Mouse (Mus musculus) heart, adult 2 months (tissue): ENCODE measurements around the gene 4930550C14Rik. TPM values are rescaled to one million over a fixed set of nuclear protein-coding genes. Genes with fewer than 3 reads are reported as not detected.

Experiments used
- DNase-seq, 2 experiments: peaks; one replicate each; pipeline ENCODE4 v3.0.0; 2021
- H3K27ac ChIP-seq: fragments of 200-600 bp; 2 replicates; pipeline ENCODE4 v1.8.1; 2022
- H3K27me3 ChIP-seq: fragments of 200-500 bp; 2 replicates; pipeline ENCODE4 v1.6.1; 2012; ENCODE audit warnings: mild to moderate bottlenecking, low read length, inconsistent platforms, mixed read lengths; ENCODE audit not compliant: control insufficient read depth, insufficient read depth
- H3K36me3 ChIP-seq: fragments of 200-500 bp; 2 replicates; pipeline ENCODE4 v1.6.1; 2012; ENCODE audit warnings: low read length, inconsistent platforms; ENCODE audit not compliant: control insufficient read depth, insufficient read depth
- H3K4me1 ChIP-seq: fragments of 200-500 bp; 2 replicates; pipeline ENCODE4 v1.6.1; 2011; ENCODE audit warnings: low read length; ENCODE audit not compliant: control insufficient read depth, insufficient read depth
- H3K4me3 ChIP-seq: fragments of 200-600 bp; 2 replicates; pipeline ENCODE4 v1.8.1; 2022
- H3K79me2 ChIP-seq: fragments of 200-500 bp; replicated peaks from 2 replicates; pipeline ENCODE4 v1.6.1; 2012; ENCODE audit warnings: mild to moderate bottlenecking, inconsistent platforms, low read length, moderate library complexity, mixed read lengths; ENCODE audit not compliant: control insufficient read depth, insufficient read depth
- H3K9ac ChIP-seq: fragments of 200-500 bp; 2 replicates; pipeline ENCODE4 v1.6.1; 2012; ENCODE audit warnings: low read depth, mild to moderate bottlenecking, control low read depth, inconsistent platforms, low read length, mixed read lengths
- CTCF ChIP-seq: fragments of 200-600 bp; IDR thresholded peaks from 2 replicates; pipeline ENCODE4 v1.8.1; 2022; ENCODE audit warnings: antibody characterized with exemption, mild to moderate bottlenecking, moderate library complexity
- EP300 ChIP-seq: fragments of 200-500 bp; IDR thresholded peaks from 2 replicates; pipeline ENCODE4 v1.6.1; 2011; ENCODE audit warnings: low read depth, low read length, control low read depth; ENCODE audit not compliant: insufficient read depth
- POLR2A ChIP-seq: fragments of 200-500 bp; IDR thresholded peaks from 2 replicates; pipeline ENCODE4 v1.6.1; 2011; ENCODE audit warnings: mild to moderate bottlenecking, low read depth, low read length, control low read depth; ENCODE audit not compliant: insufficient read depth
- WGBS: fragments of 180-500 bp; shearing (Covaris S2); methylation state at CpG from one replicate; pipeline ENCODE4 v1.1.7; 2018; 5-methylcytosine and 5-hydroxymethylcytosine counted together
- intact Hi-C: fragments of 180-260 bp; cut with DNase I; formaldehyde crosslinking; loops from one replicate; pipeline ENCODE4 v1.15.1; 2025
- polyA plus RNA-seq: library from polyadenylated mRNA; depleted of rRNA; stranded (reverse); fragments of >200 nt; gene quantifications from 2 replicates; pipeline ENCODE4 v1.2.3, GENCODE M21; 2012
- total RNA-seq, 2 experiments: library from RNA; stranded (reverse); gene quantifications; 2 replicates each; pipeline ENCODE4 v1.2.3; 2021

4930550C14Rik gene
- total and polyA plus RNA-seq, 3 experiments, result 0.31 TPM; not detected in 2

DNA sequence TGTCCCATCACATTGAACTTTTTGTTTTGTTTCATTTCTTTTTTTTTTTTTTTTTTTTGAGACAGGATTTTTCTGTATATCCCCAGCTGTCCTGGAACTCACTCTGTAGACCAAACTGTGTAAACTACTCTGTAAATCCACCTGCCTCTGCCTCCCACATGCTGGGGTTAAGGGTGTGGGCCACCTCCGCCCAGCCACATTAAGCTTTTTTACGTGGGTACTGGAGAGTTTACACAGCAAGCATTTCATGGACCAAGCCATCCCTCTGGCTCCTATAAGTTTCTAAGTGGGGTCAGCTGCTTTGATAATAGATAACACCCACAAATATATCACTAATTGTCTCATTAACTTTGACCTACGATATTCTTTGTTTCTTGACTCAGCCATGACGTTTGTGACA, 6.4 kb downstream of the 4930550C14Rik start:
- no peak for TF ChIP-seq CTCF
- TF ChIP-seq EP300, result no peak
- no peak for TF ChIP-seq POLR2A
- H3K9ac ChIP-seq, result no peak overlapping the region
- H3K27ac ChIP-seq, result no peak overlapping the region
- H3K4me3 ChIP-seq, result no peak overlapping the region
- H3K36me3 ChIP-seq, result no peaks in the 10 kb centered on the region
- intact Hi-C loops, result no loop called here
- WGBS, result 82% methylated on average over 4 of the region's 4 CpGs
- H3K27me3 ChIP-seq, result no peaks in the 10 kb centered on the region
- H3K4me1 ChIP-seq, result no peaks in the 10 kb centered on the region; the same call in 1 of the 2 replicates
- no peaks in the 10 kb centered on the region for H3K79me2 ChIP-seq
- DNase-seq, result no peak

- Histone ChIP-seq H3K36me3 (no peaks in the 10 kb centered on the region), H3K4me3 (no peak overlapping the region), H3K79me2 (no peaks in the 10 kb centered on the region), H3K9ac (no peak overlapping the region), H3K27ac (no peak overlapping the region), H3K27me3 (no peaks in the 10 kb centered on the region), H3K4me1 (no peaks in the 10 kb centered on the region; the same call in 1 of the 2 replicates)
- 63% methylated on average over 2 of the region's 2 CpGs for WGBS
- TF ChIP-seq EP300, result no peak
- TF ChIP-seq POLR2A, result no peak
- TF ChIP-seq CTCF, result no peak
- no peak for DNase-seq
- intact Hi-C loops, result no loop called here
These were observed 6.8 kb downstream of the 4930550C14Rik start for GRCm38 (mm10) chr9:53408953-53409361.

- no peak for TF ChIP-seq CTCF
- no peak for TF ChIP-seq EP300
- no peak for TF ChIP-seq POLR2A
- Histone ChIP-seq H3K36me3 (no peaks in the 10 kb centered on the region), H3K9ac (no peak overlapping the region), H3K27me3 (no peaks in the 10 kb centered on the region), H3K4me3 (no peak overlapping the region), H3K27ac (no peak overlapping the region), H3K4me1 (no peaks in the 10 kb centered on the region; the same call in 1 of the 2 replicates), H3K79me2 (no peaks in the 10 kb centered on the region)
- no peak for DNase-seq
- intact Hi-C loops, result no loop called here
- 87% methylated on average over 3 of the region's 3 CpGs for WGBS
These were observed 7.3 kb downstream of the 4930550C14Rik start for GRCm38 (mm10) chr9:53409427-53409826.

DNA sequence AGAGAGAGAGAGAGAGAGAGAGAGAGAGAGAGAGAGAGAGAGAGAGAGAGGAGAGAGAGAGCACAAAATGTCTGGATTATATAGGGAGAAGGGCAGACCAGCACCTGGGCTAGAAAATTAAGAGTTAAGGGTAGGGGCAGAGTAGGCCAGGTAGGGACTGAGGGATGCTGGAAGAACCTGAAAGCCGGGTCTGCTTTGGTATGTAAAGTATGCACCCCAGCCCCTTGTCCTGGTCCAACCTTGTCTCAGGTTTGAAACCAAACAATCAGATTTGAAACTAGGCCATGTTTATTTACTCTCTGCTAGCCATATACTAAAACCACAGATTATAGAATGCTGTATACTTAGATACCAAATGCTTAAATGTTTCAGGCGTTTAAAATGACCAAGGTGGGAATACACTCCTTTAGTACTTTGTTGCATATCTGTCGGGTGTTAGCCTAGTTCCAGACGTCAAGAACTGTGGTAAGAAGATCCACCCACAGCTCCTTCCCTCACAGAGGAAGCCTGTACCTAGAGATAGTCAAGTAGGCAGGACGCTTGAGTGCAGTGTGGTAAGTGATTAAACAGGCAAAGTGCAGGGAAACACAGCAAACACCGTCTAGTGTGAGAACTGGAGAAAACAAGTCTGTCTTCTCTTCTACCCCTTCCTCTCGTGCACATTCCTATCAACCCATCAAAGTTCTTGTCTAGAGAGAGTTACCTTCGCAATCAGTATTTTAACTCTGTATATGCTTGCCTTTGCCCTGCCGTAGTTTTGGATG, 20.2 kb downstream of the 4930550C14Rik start:
- no peak overlapping the region for H3K27ac ChIP-seq
- no peaks in the 10 kb centered on the region for H3K4me1 ChIP-seq
- DNase-seq, result no peak
- intact Hi-C loops, result no loop called here
- H3K27me3 ChIP-seq, result no peaks in the 10 kb centered on the region
- 47% methylated on average over 9 of the region's 9 CpGs for WGBS
- H3K4me3 ChIP-seq, result no peak overlapping the region
- H3K9ac ChIP-seq, result no peak overlapping the region
- no peaks in the 10 kb centered on the region for H3K79me2 ChIP-seq
- TF ChIP-seq CTCF, result no peak
- TF ChIP-seq EP300, result no peak
- TF ChIP-seq POLR2A, result no peak
- no peaks in the 10 kb centered on the region for H3K36me3 ChIP-seq

DNA sequence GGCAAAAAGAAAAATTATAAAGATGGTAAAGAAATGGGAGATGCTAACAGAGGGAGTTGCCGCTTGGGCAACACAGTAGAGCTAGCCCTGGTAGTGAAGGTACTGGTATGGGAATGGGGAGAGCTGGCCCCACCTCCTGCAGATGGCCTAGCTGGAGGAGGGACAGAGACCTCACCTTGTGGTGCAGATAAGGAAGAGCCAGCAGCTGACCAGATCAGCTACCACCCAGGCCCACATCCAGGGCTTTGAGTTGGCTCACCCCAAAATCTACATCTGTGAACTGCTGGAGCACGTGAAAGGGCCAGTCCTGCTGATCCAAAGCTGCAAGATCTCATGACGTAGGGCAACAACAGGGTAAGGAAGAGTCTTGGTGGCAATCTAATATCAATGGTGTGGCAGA, 24.6 kb downstream of the 4930550C14Rik start:
- no peaks in the 10 kb centered on the region for H3K36me3 ChIP-seq
- H3K9ac ChIP-seq, result no peak overlapping the region
- H3K27ac ChIP-seq, result no peak overlapping the region
- no peaks in the 10 kb centered on the region for H3K79me2 ChIP-seq
- DNase-seq, result no peak
- H3K27me3 ChIP-seq, result no peaks in the 10 kb centered on the region
- intact Hi-C loops, result no loop called here
- WGBS, result 92% methylated on average over 3 of the region's 3 CpGs
- no peak overlapping the region for H3K4me3 ChIP-seq
- TF ChIP-seq POLR2A (no peak), EP300 (no peak), CTCF (no peak)
- no peaks in the 10 kb centered on the region for H3K4me1 ChIP-seq

DNA sequence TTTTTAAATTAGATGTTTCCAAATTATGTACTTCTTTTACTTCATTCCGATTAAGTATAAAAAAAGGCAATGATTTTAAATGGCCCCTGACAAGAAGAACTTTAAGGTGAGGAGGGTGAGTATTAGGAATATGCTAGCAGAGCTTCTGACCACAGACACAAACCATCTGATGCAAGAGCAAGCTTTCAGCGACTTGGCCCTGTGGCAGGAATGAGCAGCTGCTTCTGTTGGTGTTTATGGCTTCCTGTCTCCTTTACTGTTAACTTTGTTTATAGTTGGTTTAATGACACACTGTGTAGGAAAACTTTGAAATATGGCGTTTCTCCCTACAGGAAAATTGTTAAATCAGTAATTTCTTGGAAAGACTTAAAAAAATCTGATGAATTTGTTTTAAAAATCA, 25.5 kb downstream of the 4930550C14Rik start:
- Histone ChIP-seq H3K9ac (no peak overlapping the region), H3K36me3 (no peaks in the 10 kb centered on the region), H3K27ac (no peak overlapping the region), H3K4me3 (no peak overlapping the region), H3K79me2 (no peaks in the 10 kb centered on the region), H3K4me1 (no peaks in the 10 kb centered on the region), H3K27me3 (no peaks in the 10 kb centered on the region)
- 69% methylated on average over 3 of the region's 3 CpGs for WGBS
- TF ChIP-seq EP300 (no peak), POLR2A (no peak), CTCF (no peak)
- intact Hi-C loops, result no loop called here
- DNase-seq, result no peak
